In the genomic region with DNA sequence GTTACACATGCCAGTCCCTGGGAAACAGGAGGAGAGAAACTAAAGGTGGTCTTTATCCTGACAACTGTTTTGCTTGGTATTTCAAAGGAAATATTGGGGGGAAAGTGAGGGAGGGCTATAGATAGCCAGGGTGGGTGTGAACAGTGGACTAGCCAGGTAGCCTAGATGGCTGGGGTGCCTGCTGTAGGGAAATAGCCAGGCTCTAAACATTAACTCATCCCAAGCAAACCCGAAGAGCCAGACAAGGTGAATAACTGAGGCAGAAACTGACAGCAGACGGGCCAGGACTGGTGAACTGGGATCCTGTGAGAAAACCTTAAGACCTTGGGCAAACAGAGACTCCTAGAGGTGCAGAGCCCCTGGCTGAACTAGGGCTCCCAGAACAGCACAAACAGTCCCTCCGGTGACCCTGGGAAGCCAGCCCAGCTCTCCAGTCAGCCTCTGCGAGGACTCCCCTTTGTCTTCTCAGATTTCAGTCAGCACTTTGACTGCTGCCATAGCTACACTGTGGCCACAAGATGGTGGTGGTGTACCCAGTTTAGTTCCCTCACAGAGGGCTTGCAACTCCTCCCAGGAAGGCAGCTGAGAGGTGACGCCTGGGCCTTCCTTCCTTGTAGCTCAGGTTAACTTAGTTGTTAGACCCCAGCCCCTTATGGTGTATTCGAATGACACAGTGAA, we compare ENCODE assay signal across 8 mouse cellular contexts. TPM values are rescaled to one million over a fixed set of nuclear protein-coding genes. Genes with fewer than 3 reads are reported as not detected.
DNase-seq lines count a peak whose midpoint lies in the region; ATAC-seq lines count a peak whose summit lies in the region.

No protein-coding gene starts in this region.

- peak overlapping the region; percentile 35 for H3K9ac ChIP-seq in forebrain, embryonic 11.5 days (ENCODE audit: low read length)
- no peak overlapping the region; the same call in 1 of the 2 replicates for H3K9ac ChIP-seq in heart, embryonic 15.5 days
- no peak overlapping the region for H3K9ac ChIP-seq in liver, embryonic 12.5 days

- no peak overlapping the region for H3K4me2 ChIP-seq in forebrain, embryonic 11.5 days (ENCODE audit: low read depth, low read length, severe bottlenecking)
- no peak overlapping the region for H3K4me2 ChIP-seq in heart, embryonic 15.5 days
- H3K4me2 ChIP-seq in liver, embryonic 12.5 days = no peak overlapping the region

- H3K36me3 ChIP-seq in forebrain, embryonic 11.5 days (ENCODE audit: control insufficient read depth, insufficient read depth, low read length) = peaks cover 24% of the 10 kb centered on the region; the same call in 1 of the 2 replicates
- H3K36me3 ChIP-seq in heart, embryonic 15.5 days = peaks cover 43% of the 10 kb centered on the region
- peaks cover 71% of the 10 kb centered on the region for H3K36me3 ChIP-seq in liver, embryonic 12.5 days

- no peaks in the 10 kb centered on the region for H3K27me3 ChIP-seq in forebrain, embryonic 11.5 days (ENCODE audit: control insufficient read depth, insufficient read depth, low read length)
- no peaks in the 10 kb centered on the region for H3K27me3 ChIP-seq in heart, embryonic 15.5 days
- no peaks in the 10 kb centered on the region for H3K27me3 ChIP-seq in liver, embryonic 12.5 days (replicated peaks)

- peak overlapping the region; percentile 46; the same call in 1 of the 2 replicates for H3K27ac ChIP-seq in forebrain, embryonic 11.5 days (ENCODE audit: low read depth, low read length)
- peak overlapping the region; percentile 56 for H3K27ac ChIP-seq in heart, embryonic 15.5 days
- peak overlapping the region; percentile 64; the same call in 1 of the 2 replicates for H3K27ac ChIP-seq in liver, embryonic 12.5 days

- peak; percentile 81 for ATAC-seq in CD4-positive, CD25-positive, alpha-beta regulatory T cell, adult 4 months
- ATAC-seq in forebrain, embryonic 11.5 days (replicated peaks; ENCODE audit: low FRiP score) = peak; percentile 63
- ATAC-seq in heart, embryonic 15.5 days (replicated peaks; ENCODE audit: insufficient number of reproducible peaks, insufficient read depth, low FRiP score, low read depth) = peak; percentile 85
- peak; percentile 60 for ATAC-seq in liver, embryonic 12.5 days

- peak; percentile 92 for DNase-seq in brain, adult 2 months (ENCODE audit: low read depth, low spot score)
- peak; percentile 78 for DNase-seq in forebrain, embryonic 11.5 days (ENCODE audit: low spot score)
- DNase-seq in kidney, postnatal 10 days = peak; percentile 85
- DNase-seq in neural tube, embryonic 10.5 days (ENCODE audit: extremely low spot score, low spot score) = peak; percentile 70
- DNase-seq in testis, postnatal 14 days (ENCODE audit: low spot score) = peak; percentile 81

- 48% methylated on average over 6 of the region's 6 CpGs for WGBS in forebrain, embryonic 11.5 days
- 34% methylated on average over 6 of the region's 6 CpGs for WGBS in heart, embryonic 15.5 days
- 47% methylated on average over 6 of the region's 6 CpGs for WGBS in liver, embryonic 12.5 days (ENCODE audit: insufficient replicate concordance)

- 0 out of 2 replicates have a peak, but pooled peaks cover 2% of the 10 kb centered on the region for H3K4me1 ChIP-seq in forebrain, embryonic 11.5 days (replicated peaks; ENCODE audit: control insufficient read depth, insufficient read depth, low read length)
- peaks cover 16% of the 10 kb centered on the region for H3K4me1 ChIP-seq in heart, embryonic 15.5 days (replicated peaks)
- peaks cover 18% of the 10 kb centered on the region for H3K4me1 ChIP-seq in liver, embryonic 12.5 days

- H3K9me3 ChIP-seq in forebrain, embryonic 11.5 days (ENCODE audit: control insufficient read depth, low read length) = no peaks in the 10 kb centered on the region
- H3K9me3 ChIP-seq in heart, embryonic 15.5 days (replicated peaks) = no peaks in the 10 kb centered on the region
- no peaks in the 10 kb centered on the region for H3K9me3 ChIP-seq in liver, embryonic 12.5 days (replicated peaks)

- H3K4me3 ChIP-seq in forebrain, embryonic 11.5 days (ENCODE audit: low read depth, low read length) = no peak overlapping the region
- H3K4me3 ChIP-seq in heart, embryonic 15.5 days = no peak overlapping the region
- no peak overlapping the region for H3K4me3 ChIP-seq in liver, embryonic 12.5 days

RNA-seq across cellular contexts. Expression of gene Cdc25a, which starts 19.2 kb away (rescaled TPM):
- 1 to 10 TPM; 7.0 to 7.4 TPM for polyA plus RNA-seq in CD4-positive, CD25-positive, alpha-beta regulatory T cell, adult 4 months (2017; shearing (Covaris generic))
- 42.3 and 45.8 TPM in 2 replicates for polyA plus RNA-seq in forebrain, embryonic 11.5 days (2014; fragmentation: Nextera tagmentation; extraction: Ambion mirVana)
- 12.0 and 17.9 TPM in 2 replicates for polyA plus RNA-seq in heart, embryonic 15.5 days (2015; fragmentation: Nextera tagmentation; extraction: Ambion mirVana)
- polyA plus RNA-seq in liver, embryonic 12.5 days (2016; fragmentation: Nextera tagmentation; extraction: Ambion mirVana) = 34.9 and 36.4 TPM in 2 replicates

RNA-seq across cellular contexts. Expression of gene Map4, which starts 36.7 kb away (rescaled TPM):
- polyA plus RNA-seq in CD4-positive, CD25-positive, alpha-beta regulatory T cell, adult 4 months (2017; shearing (Covaris generic)) = 10 to 100 TPM; 36.8 to 41.0 TPM
- polyA plus RNA-seq in forebrain, embryonic 11.5 days (2014; fragmentation: Nextera tagmentation; extraction: Ambion mirVana) = 76.2 and 77.7 TPM in 2 replicates
- 77.6 and 88.1 TPM in 2 replicates for polyA plus RNA-seq in heart, embryonic 15.5 days (2015; fragmentation: Nextera tagmentation; extraction: Ambion mirVana)
- polyA plus RNA-seq in liver, embryonic 12.5 days (2016; fragmentation: Nextera tagmentation; extraction: Ambion mirVana) = 18.6 and 19.1 TPM in 2 replicates

RNA-seq across cellular contexts. Expression of gene Camp, which starts 45.1 kb away (rescaled TPM):
- not detected for polyA plus RNA-seq in CD4-positive, CD25-positive, alpha-beta regulatory T cell, adult 4 months (2017; shearing (Covaris generic))
- 0.44 TPM in 1 of 2 replicates, not detected in the other for polyA plus RNA-seq in forebrain, embryonic 11.5 days (2014; fragmentation: Nextera tagmentation; extraction: Ambion mirVana)
- 2.0 and 3.7 TPM in 2 replicates for polyA plus RNA-seq in heart, embryonic 15.5 days (2015; fragmentation: Nextera tagmentation; extraction: Ambion mirVana)
- 25.2 and 31.4 TPM in 2 replicates for polyA plus RNA-seq in liver, embryonic 12.5 days (2016; fragmentation: Nextera tagmentation; extraction: Ambion mirVana)
